Mouse (Mus musculus): ENCODE measurements at regions not wholly inside any gene's neighbourhood (a gene's known extent, or its start where the extent isn't known, plus 50 kb on each side); places are given as distances from the start of the nearest gene placed in this dataset.

- DNase-seq (ENCODE audit: extremely low spot score, low read depth, low spot score) = no peak
These were observed 525.5 kb upstream of the Pappa start for GRCm38 (mm10) chr4:64598465-64598864.

DNA sequence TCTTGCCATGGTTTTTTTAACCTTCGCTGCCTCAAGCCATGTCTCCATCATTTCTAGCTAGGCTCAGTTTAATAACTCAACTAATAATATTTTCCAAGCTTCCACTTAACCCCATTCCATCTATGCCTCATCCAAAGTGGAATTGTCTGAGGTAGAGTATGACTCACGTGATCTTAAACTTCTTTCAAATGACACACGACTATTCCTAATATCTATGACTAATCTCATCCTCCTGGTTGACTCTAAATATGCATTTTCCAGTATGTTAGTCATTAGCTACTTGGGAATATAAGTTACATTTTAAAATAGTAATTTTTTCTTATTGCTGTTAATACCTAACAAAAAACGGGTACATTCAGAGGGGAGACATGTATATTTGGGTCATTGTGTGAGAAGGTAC lies 524.8 kb upstream of the Pappa start:
- no peak for DNase-seq (ENCODE audit: extremely low spot score, low read depth, low spot score)

GRCm38 (mm10) chr4:64622771-64623170 lies 501.2 kb upstream of the Pappa start:
- DNase-seq (ENCODE audit: extremely low spot score, low read depth, low spot score) = no peak

DNA sequence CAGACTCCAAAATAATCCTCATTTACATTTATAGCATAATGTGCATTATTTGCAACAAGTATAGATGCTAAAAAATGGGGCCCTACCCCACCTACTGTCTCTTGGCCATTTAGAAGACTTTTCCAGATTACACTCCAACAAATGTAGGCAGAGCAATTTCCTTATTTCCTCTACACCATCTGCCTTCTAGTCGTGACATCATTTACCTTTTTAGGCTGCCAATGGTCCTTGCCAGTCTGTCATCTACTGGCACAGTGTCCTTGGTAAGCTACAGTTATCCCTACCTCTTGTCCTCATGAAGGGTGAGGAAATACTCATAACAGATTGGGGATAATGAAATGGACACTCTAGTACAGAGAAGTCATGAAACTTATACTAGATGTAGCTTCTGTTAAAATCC lies 491.8 kb upstream of the Pappa start:
- no peak for DNase-seq (ENCODE audit: extremely low spot score, low read depth, low spot score)

DNA sequence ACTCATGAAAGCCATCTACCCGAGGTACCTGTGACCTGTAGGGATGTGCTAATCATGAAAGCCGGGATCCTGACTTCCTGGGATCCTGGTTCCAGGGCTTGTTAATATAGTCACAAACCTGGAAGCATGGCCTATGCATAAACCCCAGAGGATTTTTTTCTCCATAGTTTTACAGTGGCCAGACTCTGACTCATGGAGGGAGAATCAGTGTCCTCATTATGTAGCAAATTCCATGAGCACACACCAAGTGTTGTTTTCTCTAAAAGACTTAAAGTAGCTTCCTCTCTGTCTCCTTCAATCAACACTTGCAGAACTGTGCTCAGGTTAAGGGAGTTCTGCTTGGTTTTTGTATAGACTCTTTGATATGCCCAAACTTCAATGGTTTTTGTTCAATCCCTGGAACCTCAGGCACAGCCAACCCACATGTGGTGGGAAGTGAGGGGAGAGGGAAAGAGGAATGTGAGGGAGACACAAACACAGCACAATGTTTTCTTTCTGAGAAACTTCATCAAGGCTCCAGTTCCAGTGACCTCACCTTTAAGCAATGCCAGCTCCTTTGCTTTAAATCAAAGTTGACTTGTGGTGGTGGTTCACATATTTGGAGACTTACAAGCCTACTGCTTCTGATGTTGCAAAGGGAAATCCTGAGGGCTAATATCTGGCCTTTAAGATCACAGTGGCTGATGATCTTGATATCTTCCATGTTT lies 488.6 kb upstream of the Pappa start:
- DNase-seq (ENCODE audit: extremely low spot score, low read depth, low spot score) = no peak

DNA sequence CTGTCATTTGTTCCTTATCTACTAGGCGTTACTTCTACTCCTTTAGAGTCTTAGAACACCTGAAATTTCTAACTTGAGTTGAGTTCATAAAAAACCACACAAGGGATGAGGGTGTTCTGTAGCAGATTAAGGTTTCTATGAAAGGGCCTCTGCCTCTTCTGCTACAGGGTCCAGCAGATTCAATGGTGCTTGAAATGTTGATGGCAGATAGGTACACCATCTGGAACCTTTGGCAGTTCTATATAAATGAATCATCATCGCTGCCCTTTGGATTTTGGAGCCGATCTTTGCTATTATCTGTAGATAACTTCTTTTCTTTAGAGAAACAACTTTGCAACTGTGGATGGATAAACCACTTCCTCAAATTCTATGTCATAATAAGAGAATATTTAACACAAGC lies 483.9 kb upstream of the Pappa start:
- no peak for DNase-seq (ENCODE audit: extremely low spot score, low read depth, low spot score)

DNA sequence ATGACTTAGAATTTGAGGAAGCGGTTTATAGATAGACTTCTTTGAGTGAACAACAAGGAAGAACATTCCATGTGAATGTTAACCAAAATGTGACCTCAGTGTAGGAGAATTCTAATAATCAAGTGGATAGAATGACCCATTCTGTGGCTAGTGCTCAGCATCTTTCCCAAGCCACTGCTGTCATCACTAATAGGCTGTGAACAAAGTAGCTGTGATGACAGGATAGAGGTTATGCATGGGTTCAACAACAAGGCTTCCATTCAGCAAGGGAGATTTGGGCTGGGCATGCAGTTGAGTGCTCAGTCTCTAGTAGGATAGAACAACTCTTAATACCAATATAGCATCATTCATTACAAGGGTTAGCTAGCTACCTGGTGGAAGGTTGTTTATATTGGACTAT lies 483.0 kb upstream of the Pappa start:
- DNase-seq (ENCODE audit: extremely low spot score, low read depth, low spot score) = no peak

GRCm38 (mm10) chr4:64645141-64645540 lies 478.8 kb upstream of the Pappa start:
- DNase-seq (ENCODE audit: extremely low spot score, low read depth, low spot score) = no peak

GRCm38 (mm10) chr4:64654157-64654556 lies 469.8 kb upstream of the Pappa start:
- DNase-seq (ENCODE audit: extremely low spot score, low read depth, low spot score) = no peak

DNA sequence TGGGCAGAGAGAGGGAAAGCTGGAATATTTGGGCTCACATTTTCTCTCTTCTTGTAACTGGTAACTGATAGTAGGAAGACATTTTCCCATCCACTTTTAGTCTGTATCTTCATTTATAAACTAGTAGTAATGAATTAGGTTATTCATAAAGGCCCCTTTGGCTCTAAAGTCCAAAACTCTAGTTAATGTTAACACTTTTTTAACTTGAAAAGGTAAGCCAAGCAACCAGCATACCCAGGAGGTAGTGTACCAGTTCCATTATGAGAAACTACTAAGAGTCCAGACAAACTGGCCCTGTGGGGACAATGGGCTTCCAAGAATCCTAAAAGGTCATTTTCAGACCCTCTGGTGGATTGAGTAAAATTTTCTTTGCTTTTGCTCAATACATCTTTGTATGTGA lies 468.4 kb upstream of the Pappa start:
- no peak for DNase-seq (ENCODE audit: extremely low spot score, low read depth, low spot score)

DNA sequence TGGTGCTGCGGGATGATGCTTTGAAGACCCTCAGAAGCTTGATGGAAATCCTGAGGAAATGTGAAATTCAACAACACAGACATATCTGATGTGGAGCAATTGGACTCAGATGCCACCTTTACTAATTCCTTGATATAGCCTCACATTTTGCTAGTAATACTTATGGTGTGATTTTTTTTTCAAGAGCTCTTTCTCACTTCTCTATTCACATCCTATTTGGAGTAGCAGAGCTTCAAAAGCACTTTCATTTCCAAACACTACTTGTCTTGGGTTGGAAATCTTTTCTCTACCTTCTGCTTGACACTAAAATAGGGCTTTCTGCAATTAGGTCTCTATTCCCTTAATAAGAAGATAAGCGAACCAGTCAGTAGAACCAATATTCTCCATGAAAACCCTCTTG lies 460.3 kb upstream of the Pappa start:
- DNase-seq (ENCODE audit: extremely low spot score, low read depth, low spot score) = no peak

DNA sequence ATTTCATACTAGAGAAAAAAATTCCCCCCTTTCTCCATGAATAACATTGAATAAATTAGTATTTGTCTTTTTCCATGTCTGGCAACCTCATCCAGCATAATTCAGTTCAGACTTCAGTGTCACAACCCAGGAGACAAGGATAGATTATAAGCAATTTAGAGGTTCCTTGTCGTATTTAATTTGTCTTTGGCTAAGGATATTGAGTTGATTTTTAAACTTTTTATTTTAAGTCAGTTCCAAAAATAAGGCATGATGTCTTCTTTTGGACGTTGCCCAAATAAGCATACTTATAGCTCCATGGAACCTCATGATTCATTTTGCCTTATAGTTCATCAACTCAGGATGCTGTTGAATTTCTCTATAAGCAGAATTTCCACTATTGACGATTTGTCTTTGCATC lies 456.0 kb upstream of the Pappa start:
- no peak for DNase-seq (ENCODE audit: extremely low spot score, low read depth, low spot score)

GRCm38 (mm10) chr4:64669722-64670121 lies 454.3 kb upstream of the Pappa start:
- DNase-seq (ENCODE audit: extremely low spot score, low read depth, low spot score) = no peak

DNA sequence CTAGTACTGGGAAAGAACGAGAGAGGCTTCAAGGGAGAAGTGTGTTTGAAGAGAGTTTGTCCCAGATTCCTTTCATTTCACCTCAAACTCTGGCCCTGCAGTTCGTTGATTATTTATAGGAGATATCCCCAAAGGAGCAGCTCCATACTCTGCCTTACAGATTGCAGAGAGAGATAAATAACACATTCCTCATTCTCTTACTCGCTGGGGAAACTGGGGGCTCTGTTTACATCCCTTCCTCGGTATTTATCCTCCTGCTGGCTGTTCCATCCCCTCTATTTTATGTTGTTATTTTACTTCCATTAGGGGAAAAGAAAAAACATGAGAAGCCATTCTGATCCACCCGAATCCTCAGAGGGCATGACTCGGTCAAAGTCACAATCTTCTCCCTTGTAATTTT lies 447.5 kb upstream of the Pappa start:
- DNase-seq (ENCODE audit: extremely low spot score, low read depth, low spot score) = no peak

- DNase-seq (ENCODE audit: extremely low spot score, low read depth, low spot score) = no peak
These were observed 447.1 kb upstream of the Pappa start for GRCm38 (mm10) chr4:64676881-64677280.

GRCm38 (mm10) chr4:64684654-64685053 lies 439.3 kb upstream of the Pappa start:
- DNase-seq (ENCODE audit: extremely low spot score, low read depth, low spot score) = no peak

DNA sequence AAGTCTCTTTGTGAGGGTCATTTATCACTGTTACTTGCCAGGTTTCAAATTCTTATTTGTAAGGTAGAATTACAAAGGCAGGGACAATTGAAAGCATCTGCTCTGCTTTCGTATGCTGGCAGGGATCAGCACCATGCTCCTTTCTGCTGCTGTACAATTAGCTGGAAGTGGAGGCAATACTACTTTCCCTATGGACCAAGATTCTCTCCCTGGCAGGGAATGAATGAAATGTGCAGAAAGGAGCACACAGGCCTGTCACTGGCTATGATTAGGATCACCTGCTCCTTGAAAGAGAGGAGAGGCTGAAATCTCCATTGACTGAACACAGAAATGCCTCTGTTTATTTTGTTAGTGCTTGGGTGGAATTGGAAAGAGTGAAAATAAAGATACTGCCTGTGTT lies 427.8 kb upstream of the Pappa start:
- no peak for DNase-seq (ENCODE audit: extremely low spot score, low read depth, low spot score)

GRCm38 (mm10) chr4:64723296-64723695 lies 400.7 kb upstream of the Pappa start:
- DNase-seq (ENCODE audit: extremely low spot score, low read depth, low spot score) = peak; percentile 3

DNA sequence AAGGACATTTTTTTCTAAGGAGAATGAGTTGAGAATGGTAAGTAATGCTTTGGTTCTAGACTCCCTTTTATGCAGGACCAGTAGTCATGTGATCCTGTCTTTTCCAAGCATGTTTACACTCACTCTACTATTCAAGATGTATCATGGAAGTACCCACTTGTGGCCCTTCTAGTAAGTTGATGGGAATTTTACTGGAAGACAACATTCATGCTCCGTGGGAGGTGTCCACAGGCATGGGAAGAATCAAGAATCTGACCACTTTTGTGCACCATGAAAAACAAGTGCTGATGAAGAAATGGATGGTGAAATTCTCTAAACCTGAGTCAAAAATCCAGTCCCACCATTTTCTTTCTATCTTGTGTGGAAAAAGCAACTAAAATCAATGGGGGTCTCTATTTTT lies 399.1 kb upstream of the Pappa start:
- DNase-seq (ENCODE audit: extremely low spot score, low read depth, low spot score) = no peak

DNA sequence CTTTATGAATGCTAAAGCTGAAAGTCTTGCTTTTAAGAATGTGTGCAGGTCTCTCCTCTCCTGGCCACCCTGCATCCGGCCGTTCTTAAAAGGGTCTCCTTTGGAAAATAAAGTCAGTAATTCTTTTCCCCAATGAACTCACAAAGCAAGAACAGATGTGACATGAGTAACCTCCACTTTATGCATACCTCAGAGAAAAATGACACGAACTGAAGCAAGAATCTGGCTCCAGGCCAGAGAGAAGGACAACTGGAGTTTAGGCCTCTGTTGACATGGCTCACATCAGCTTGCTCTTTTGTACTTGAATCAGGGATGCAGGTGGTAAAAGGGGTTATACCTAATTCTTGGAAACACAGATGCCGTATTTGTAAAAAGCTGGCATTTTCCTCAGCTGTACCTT lies 368.0 kb upstream of the Pappa start:
- DNase-seq (ENCODE audit: extremely low spot score, low read depth, low spot score) = no peak

DNA sequence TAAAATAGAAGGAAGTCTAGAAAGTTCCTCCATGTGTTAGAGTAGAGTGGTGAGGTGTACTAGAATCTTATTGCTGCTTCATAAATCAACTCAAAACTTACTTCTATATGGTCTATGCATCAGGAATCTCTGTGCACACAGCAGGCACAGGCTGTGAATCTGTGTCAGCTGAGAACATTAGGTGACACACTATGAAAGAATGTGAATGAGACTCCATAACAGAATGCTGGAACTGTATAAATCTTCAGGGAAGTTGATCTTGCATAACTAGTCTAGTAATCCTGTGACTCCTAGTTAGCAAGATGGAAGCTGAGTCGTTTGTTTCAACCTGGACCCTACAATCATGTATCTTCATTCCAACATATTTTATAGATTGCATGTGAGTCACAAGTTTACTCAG lies 355.4 kb upstream of the Pappa start:
- no peak for DNase-seq (ENCODE audit: extremely low spot score, low read depth, low spot score)

DNA sequence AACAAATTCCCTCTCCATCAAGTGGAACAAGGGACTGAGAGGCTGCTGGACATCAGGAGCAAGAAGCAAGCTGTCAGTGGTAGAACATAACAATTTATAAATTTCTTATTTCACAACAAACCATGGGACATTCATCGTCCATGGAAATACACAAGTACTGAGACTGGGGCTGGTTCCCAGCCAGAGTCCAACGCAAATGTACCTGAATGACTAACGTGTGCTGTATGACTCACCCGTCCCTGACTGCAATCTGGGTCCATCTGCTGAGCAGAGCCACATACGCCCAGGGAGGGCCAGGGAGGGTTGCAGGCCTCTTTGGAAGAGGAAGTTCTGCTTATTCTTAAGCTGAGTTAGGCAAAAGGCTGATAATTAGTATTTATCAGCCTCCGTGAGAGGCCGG lies 320.1 kb upstream of the Pappa start:
- no peak for DNase-seq (ENCODE audit: extremely low spot score, low read depth, low spot score)

- no peak for DNase-seq (ENCODE audit: extremely low spot score, low read depth, low spot score)
These were observed 319.0 kb upstream of the Pappa start for GRCm38 (mm10) chr4:64804996-64805395.
